Mouse (Mus musculus) heart, embryonic 15.5 days (tissue): Measurements from ENCODE around the gene Fkbp7. TPM values are rescaled to one million over a fixed set of nuclear protein-coding genes. Genes with fewer than 3 reads are reported as not detected.

Experiments
- ATAC-seq: fragments of 200-750 bp; cut with Nextera tagmentation; replicated peaks from 2 replicates; pipeline ENCODE4 v1.8.0; 2017; ENCODE audit warnings: low read depth, moderate TSS enrichment; ENCODE audit not compliant: insufficient number of reproducible peaks, insufficient read depth, low FRiP score
- H3K27ac ChIP-seq: fragments of 300-500 bp; sonication (generic); 2 replicates; pipeline ENCODE4 v1.5.1; 2015; ENCODE audit warnings: mild to moderate bottlenecking, inconsistent platforms
- H3K27me3 ChIP-seq: fragments of 300-500 bp; sonication (generic); 2 replicates; pipeline ENCODE4 v1.6.1; 2015; ENCODE audit warnings: inconsistent platforms
- H3K36me3 ChIP-seq: fragments of 300-500 bp; sonication (generic); 2 replicates; pipeline ENCODE4 v1.6.1; 2015; ENCODE audit warnings: mild to moderate bottlenecking, inconsistent platforms
- H3K4me1 ChIP-seq: fragments of 300-500 bp; sonication (generic); replicated peaks from 2 replicates; pipeline ENCODE4 v1.6.1; 2015; ENCODE audit warnings: inconsistent platforms
- H3K4me2 ChIP-seq: fragments of 300-500 bp; sonication (generic); 2 replicates; pipeline ENCODE4 v1.6.1; 2015; ENCODE audit warnings: inconsistent platforms, mild to moderate bottlenecking, moderate library complexity
- H3K4me3 ChIP-seq: fragments of 300-500 bp; sonication (generic); 2 replicates; pipeline ENCODE4 v1.5.1; 2015; ENCODE audit warnings: mild to moderate bottlenecking, inconsistent platforms
- H3K9ac ChIP-seq: fragments of 300-500 bp; sonication (generic); 2 replicates; pipeline ENCODE4 v1.6.1; 2015; ENCODE audit warnings: mild to moderate bottlenecking, inconsistent platforms
- H3K9me3 ChIP-seq: fragments of 300-500 bp; sonication (generic); replicated peaks from 2 replicates; pipeline ENCODE4 v1.6.1; 2016; ENCODE audit warnings: inconsistent platforms
- WGBS: fragments of 180-500 bp; shearing (Covaris S2); methylation state at CpG from one replicate; pipeline ENCODE4 v1.1.7; 2015; ENCODE audit warnings: mixed read lengths; 5-methylcytosine and 5-hydroxymethylcytosine counted together
- polyA plus RNA-seq: library from polyadenylated mRNA; unstranded; fragments of >200 nt; fragmentation: Nextera tagmentation; extraction: Ambion mirVana; gene quantifications from 2 replicates; pipeline ENCODE4 v1.2.1, GENCODE M21; 2015

Fkbp7 gene
- polyA plus RNA-seq, 1 experiment from 2014 or later, result 66.1 TPM

DNA sequence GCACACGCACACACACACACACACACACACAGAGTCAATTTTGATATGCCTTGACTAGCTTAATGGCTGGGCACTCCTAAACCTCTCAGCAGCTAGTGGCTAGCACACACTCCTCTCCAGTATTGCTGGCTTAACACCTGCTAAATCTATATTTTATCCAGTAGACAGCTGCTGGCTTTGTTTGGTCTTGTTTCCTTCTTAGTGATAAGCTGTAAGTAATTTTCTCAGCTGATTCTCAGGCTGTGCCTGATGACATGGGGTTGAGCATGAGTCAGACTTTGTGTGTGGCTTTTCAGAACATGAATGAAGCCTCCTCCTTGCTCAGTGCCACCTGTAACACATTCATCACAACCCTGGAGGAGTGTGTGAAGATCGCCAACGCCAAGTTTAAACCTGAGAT lies 14.1 kb upstream of the Fkbp7 start:
- Histone ChIP-seq H3K4me3 (no peak overlapping the region), H3K9ac (no peak overlapping the region), H3K9me3 (no peaks in the 10 kb centered on the region), H3K4me2 (no peak overlapping the region), H3K27ac (no peak overlapping the region), H3K4me1 (peaks cover 10% of the 10 kb centered on the region), H3K27me3 (no peaks in the 10 kb centered on the region), H3K36me3 (peaks cover 72% of the 10 kb centered on the region)
- no peak for ATAC-seq
- WGBS, result 88% methylated on average over 3 of the region's 3 CpGs

DNA sequence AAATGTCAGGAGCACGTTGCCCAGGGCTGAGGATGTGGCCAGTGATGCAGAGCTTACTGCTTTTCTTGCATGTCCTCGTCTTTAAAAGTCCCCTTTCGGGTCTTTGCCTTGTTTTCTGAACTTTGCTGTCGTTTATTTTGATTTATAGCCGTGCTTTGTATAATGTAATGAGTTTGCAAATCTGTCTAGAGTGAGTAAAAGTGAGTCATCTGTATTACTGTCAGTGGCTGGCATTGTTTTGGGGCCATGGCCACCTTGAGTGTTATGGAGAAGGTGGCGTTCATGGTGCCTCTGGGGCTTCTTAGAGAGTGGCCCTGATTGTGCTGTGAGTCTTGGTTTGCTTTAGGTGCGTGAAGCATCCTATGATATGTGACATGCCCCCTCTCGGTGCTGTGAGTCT lies 9.4 kb upstream of the Fkbp7 start:
- Histone ChIP-seq H3K27me3 (no peaks in the 10 kb centered on the region), H3K9ac (no peak overlapping the region), H3K4me1 (no peaks in the 10 kb centered on the region; the same call in 1 of the 2 replicates), H3K4me2 (no peak overlapping the region), H3K4me3 (no peak overlapping the region), H3K27ac (no peak overlapping the region), H3K9me3 (no peaks in the 10 kb centered on the region), H3K36me3 (peaks cover 48% of the 10 kb centered on the region)
- ATAC-seq, result no peak
- WGBS, result 89% methylated on average over 8 of the region's 8 CpGs

DNA sequence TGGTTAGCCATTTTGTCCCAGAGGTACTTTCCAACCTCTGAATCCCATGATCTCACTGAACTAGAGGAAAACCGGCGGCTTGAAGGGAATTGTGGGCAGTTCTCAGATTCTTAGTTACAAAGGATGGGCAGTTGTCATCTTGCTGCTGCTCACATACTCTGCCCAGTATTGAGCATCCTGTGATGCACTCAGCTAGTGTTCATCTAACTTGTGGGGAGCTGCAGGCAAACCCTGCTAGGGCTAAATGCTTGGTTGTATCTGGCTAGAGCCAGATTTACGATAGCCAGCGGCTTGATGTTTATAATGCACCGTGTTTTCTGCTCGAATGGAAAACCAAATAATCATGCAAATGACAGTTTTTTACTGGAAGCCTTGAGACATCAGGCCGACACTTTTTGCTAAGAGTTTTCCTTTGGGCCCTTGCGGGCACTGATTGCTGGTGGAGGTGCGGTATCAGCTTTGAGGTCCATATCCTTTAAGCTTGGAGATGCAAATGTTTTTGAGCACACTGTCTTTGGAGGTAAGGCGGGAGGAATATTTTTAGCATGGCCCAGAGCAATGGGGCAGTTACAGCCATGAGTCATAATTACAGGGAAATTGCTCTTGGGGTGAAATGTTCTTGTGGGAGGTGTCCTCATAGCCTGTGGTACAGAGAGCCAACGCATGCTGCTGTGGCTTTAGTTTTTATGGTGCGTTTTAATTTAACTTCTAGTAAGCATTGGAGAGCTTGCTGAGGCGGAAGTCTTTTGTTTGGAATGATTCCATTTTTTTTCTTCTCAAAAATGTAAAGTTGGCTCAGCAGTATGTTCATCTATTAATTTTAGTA lies 3.7 kb upstream of the Fkbp7 start:
- WGBS, result 69% methylated on average over 13 of the region's 13 CpGs
- no peak for ATAC-seq
- H3K4me2 ChIP-seq, result peak overlapping the region; percentile 83

DNA sequence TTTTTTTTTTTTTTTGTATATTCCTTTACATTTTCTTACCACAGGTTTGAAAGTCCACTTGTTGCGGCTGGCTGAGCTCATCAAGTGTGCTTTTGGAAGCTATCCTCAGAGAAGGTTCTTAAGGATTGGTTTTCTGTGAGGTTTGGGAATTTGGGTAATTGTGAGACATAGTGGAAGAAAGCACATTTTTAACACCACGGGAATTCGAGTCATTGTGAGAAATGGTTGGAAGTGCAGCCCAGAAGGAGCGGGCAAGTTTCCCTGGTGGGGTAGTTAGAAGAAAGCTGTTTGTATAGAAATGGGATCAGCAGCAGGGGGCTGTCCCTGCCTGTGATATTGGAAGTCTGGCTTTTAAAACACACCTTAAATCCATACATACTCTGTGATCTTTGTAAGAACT lies 3.0 kb upstream of the Fkbp7 start:
- Histone ChIP-seq H3K27ac (no peak overlapping the region), H3K9me3 (no peaks in the 10 kb centered on the region), H3K4me3 (peak overlapping the region; percentile 93), H3K27me3 (no peaks in the 10 kb centered on the region), H3K36me3 (no peaks in the 10 kb centered on the region), H3K4me1 (peaks cover 31% of the 10 kb centered on the region), H3K9ac (peak overlapping the region; percentile 87), H3K4me2 (peak overlapping the region; percentile 83)
- ATAC-seq, result no peak
- 24% methylated on average over 4 of the region's 4 CpGs for WGBS

More for the DNA sequence above, 3.7 kb upstream of the Fkbp7 start:
- Histone ChIP-seq H3K36me3 (no peaks in the 10 kb centered on the region), H3K4me1 (peaks cover 27% of the 10 kb centered on the region), H3K27me3 (no peaks in the 10 kb centered on the region), H3K27ac (no peak overlapping the region), H3K9ac (no peak overlapping the region), H3K4me3 (peak overlapping the region; percentile 93), H3K9me3 (no peaks in the 10 kb centered on the region)

DNA sequence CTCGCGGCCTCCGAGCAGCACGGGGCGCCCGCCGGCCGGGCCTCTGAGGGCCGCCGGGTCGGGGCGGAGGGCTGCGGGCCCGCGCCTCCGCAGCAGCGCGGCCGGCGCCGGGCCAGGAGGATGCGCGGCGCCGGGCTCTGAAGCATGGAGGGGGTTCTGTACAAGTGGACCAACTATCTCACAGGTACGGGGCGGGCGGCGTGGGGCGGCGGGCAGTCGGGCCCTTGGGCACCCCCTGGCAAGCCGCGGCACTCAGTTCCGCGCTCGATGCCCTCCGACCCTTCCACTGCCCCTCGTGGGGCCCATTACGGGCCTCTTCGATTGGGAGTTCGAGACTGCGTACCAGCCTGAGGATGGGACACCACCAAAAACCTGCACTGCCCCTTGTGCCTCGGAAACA lies 2.5 kb upstream of the Fkbp7 start:
- Histone ChIP-seq H3K36me3 (no peaks in the 10 kb centered on the region), H3K4me2 (peak overlapping the region; percentile 83), H3K27me3 (no peaks in the 10 kb centered on the region), H3K4me3 (peak overlapping the region; percentile 93), H3K4me1 (peaks cover 31% of the 10 kb centered on the region), H3K9me3 (no peaks in the 10 kb centered on the region), H3K9ac (peak overlapping the region; percentile 87), H3K27ac (peak overlapping the region; percentile 78)
- peak; percentile 18 for ATAC-seq
- 2% methylated on average over 44 of the region's 44 CpGs for WGBS

DNA sequence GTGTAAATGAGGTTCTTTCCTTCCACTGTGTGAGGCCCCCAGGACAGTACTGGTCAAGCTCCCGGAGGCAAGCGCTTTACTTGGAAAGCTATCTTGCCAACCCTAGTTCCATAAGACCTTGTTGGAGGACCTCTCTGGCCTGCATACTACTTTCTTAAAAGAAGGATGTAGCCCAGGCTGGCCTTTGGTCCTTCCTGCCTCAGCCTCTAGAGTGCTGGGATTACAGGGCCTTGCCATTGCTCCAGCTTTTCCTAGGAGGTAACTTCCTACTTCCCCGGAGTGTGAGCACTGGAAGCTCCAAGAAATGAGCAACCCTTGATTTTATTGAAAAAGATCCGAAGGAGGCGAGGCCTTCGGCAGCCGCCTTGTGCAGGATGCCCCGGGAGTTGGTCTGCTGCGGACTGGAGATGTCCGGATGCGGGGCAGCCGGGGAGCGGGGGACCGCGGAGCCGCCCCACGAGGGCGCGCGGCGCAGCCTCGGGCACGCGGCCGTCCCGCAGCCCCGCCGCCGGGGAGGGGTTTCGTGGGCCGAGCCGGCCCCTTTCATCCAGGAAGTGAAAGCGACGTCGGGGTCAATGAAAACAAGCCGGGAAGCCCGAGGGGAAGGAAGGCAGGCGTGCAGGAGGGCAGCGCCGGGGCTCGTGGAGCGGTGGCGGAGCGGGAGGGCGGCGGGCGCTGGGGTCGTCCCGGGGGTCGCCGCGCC lies 2.0 kb upstream of the Fkbp7 start, which contains the start of gene Plekha3:
Plekha3 (plus strand) TSS at position 557 of the 703 bp plus-strand sequence.
- Histone ChIP-seq H3K4me2 (peak within 1 kb of the TSS; percentile 83), H3K36me3 (no peaks in the 10 kb centered on the region), H3K27ac (peak within 1 kb of the TSS; percentile 78), H3K27me3 (no peaks in the 10 kb centered on the region), H3K4me3 (peak within 1 kb of the TSS; percentile 93), H3K9me3 (no peaks in the 10 kb centered on the region), H3K4me1 (peaks cover 31% of the 10 kb centered on the region), H3K9ac (peak within 1 kb of the TSS; percentile 87)
- WGBS, result 4% methylated on average over 46 of the region's 52 CpGs
- peak; percentile 80 for ATAC-seq

DNA sequence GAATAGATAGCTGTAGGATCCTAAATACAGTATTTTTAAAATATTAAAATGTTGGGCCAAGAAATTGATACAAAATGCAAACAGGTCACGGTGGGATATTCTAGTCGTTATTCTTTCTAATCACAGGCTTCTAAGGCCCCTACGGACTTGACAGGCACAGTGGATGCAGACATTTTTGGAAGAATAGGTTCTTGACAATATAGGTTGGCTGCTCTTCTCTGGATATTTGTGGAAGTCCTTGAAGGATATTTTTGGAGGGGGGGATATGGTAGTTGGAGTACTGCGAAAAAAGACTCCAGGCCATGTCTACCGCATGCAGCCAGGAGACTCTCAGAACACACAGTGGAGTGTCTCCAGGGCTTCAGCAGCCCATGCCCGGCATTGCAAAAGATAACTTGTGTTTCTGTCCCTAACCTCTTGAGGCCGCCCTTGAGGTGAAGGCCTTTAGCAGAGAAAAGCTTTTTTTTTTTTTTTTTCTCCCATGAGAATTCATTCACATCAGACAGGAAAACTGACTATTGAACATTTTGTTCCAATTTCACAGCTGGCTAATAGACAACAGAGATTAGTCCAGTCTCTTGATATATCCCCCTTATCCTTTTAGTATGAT lies 661 bp upstream of the Fkbp7 start:
- Histone ChIP-seq H3K36me3 (no peaks in the 10 kb centered on the region), H3K9me3 (no peaks in the 10 kb centered on the region), H3K4me3 (peak overlapping the region; percentile 57), H3K4me2 (peak overlapping the region; percentile 75), H3K4me1 (peaks cover 31% of the 10 kb centered on the region), H3K9ac (0 out of 2 replicates have a peak overlapping the region, but pooled peaks have one; percentile 62), H3K27ac (peak overlapping the region; percentile 82), H3K27me3 (no peaks in the 10 kb centered on the region)
- ATAC-seq, result no peak
- 33% methylated on average over 7 of the region's 7 CpGs for WGBS

DNA sequence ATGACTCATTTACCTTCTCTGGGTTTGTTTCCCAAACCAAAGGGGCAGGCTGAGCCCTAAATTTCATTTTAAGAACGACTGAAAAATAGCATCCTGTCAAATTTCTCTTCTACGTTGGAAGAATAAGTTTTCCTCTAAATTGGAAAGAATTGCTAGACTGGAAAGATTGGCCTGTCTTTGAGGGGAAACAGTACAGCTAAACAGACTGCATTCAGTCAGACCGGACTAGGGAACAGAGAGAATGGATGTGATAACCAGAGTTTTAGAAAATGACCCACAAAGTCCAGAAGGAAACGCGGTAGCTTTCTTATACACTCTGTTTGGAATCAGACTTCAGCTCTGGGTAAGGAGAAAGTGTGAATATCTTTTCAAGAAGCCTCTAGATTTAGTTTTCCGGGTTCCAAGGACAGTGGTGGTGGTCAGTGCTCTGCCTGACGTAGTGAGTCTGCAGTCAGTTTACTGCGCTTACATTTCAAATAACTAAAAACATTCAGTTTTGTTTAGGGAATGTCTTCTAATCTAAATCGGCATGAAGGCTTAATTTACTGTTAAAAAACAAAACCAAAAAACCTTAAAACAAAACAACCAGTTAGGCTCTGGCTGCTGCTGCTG lies 676 bp downstream of the Fkbp7 start:
- no peaks in the 10 kb centered on the region for H3K36me3 ChIP-seq
- 22% methylated on average over 9 of the region's 9 CpGs for WGBS
- peaks cover 34% of the 10 kb centered on the region for H3K4me1 ChIP-seq
- no peaks in the 10 kb centered on the region for H3K27me3 ChIP-seq
- ATAC-seq, result no peak
- peak overlapping the region; percentile 75 for H3K4me2 ChIP-seq
- peak overlapping the region; percentile 62 for H3K9ac ChIP-seq
- peak overlapping the region; percentile 82 for H3K27ac ChIP-seq
- H3K9me3 ChIP-seq, result no peaks in the 10 kb centered on the region
- H3K4me3 ChIP-seq, result peak overlapping the region; percentile 57

DNA sequence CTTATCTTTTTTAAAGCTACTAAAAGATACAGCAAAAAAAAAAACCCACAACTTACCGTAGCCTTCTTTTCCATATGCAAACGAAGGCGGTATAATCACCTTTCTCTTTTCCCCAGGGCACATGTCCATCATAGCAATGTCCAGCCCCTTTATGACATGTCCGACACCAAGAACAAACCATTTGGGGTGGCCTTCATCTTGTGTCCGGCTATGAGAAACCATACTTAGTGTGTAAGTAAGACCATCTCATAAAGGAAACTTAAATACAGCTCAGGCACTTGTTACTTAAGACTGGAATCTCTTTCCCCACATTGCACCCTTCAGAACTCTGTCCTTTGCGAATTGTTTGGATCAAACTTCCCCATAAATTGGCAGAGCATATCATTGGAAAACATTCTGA lies 1.3 kb downstream of the Fkbp7 start:
- Histone ChIP-seq H3K36me3 (no peaks in the 10 kb centered on the region), H3K27ac (peak overlapping the region; percentile 82; the same call in 1 of the 2 replicates), H3K4me3 (peak overlapping the region; percentile 57), H3K4me2 (peak overlapping the region; percentile 75), H3K9ac (peak overlapping the region; percentile 62; the same call in 1 of the 2 replicates), H3K9me3 (no peaks in the 10 kb centered on the region), H3K4me1 (peaks cover 31% of the 10 kb centered on the region), H3K27me3 (no peaks in the 10 kb centered on the region)
- WGBS, result 84% methylated on average over 6 of the region's 6 CpGs
- no peak for ATAC-seq

GRCm38 (mm10) chr2:76667200-76667599 lies 5.7 kb downstream of the Fkbp7 start:
- no peak overlapping the region for H3K9ac ChIP-seq
- no peaks in the 10 kb centered on the region for H3K27me3 ChIP-seq
- 46% methylated on average over 5 of the region's 5 CpGs for WGBS
- no peak for ATAC-seq
- H3K4me3 ChIP-seq, result no peak overlapping the region
- H3K27ac ChIP-seq, result no peak overlapping the region
- no peak overlapping the region for H3K4me2 ChIP-seq
- H3K36me3 ChIP-seq, result peaks cover 20% of the 10 kb centered on the region; the same call in 1 of the 2 replicates
- H3K9me3 ChIP-seq, result no peaks in the 10 kb centered on the region
- peaks cover 12% of the 10 kb centered on the region for H3K4me1 ChIP-seq

- Histone ChIP-seq H3K4me1 (peaks cover 3% of the 10 kb centered on the region), H3K9ac (no peak overlapping the region), H3K27me3 (no peaks in the 10 kb centered on the region), H3K4me2 (no peak overlapping the region), H3K36me3 (peaks cover 26% of the 10 kb centered on the region; the same call in 1 of the 2 replicates), H3K9me3 (no peaks in the 10 kb centered on the region), H3K4me3 (no peak overlapping the region), H3K27ac (no peak overlapping the region)
- 93% methylated on average over 7 of the region's 7 CpGs for WGBS
- no peak for ATAC-seq
Observed at GRCm38 (mm10) chr2:76665531-76665930, 7.4 kb downstream of the Fkbp7 start.
